Mouse (Mus musculus) neural tube, embryonic 13.5 days (tissue): Measurements from ENCODE around the gene Rd3l. TPM values are rescaled to one million over a fixed set of nuclear protein-coding genes. Genes with fewer than 3 reads are reported as not detected.
"Not testable (repeated sequence)": the region's sequence is repeated elsewhere in the genome, so short reads cannot be mapped to it uniquely, and the experiment has no call there.

Source experiments
- ATAC-seq: fragments of 200-750 bp; cut with Nextera tagmentation; 2 replicates; pipeline ENCODE4 v1.8.0; 2017; ENCODE audit warnings: low read depth, mild to moderate bottlenecking, moderate TSS enrichment, moderate library complexity
- H3K27ac ChIP-seq: fragments of 300-500 bp; sonication (generic); replicated peaks from 2 replicates; pipeline ENCODE4 v1.5.1; 2015; ENCODE audit warnings: moderate library complexity, mild to moderate bottlenecking, inconsistent platforms
- H3K27me3 ChIP-seq: fragments of 300-500 bp; sonication (generic); 2 replicates; pipeline ENCODE4 v1.6.1; 2015; ENCODE audit warnings: mild to moderate bottlenecking, inconsistent platforms
- H3K36me3 ChIP-seq: fragments of 300-500 bp; sonication (generic); 2 replicates; pipeline ENCODE4 v1.6.1; 2015; ENCODE audit warnings: mild to moderate bottlenecking, inconsistent platforms
- H3K4me1 ChIP-seq: fragments of 300-500 bp; sonication (generic); replicated peaks from 2 replicates; pipeline ENCODE4 v1.6.1; 2015; ENCODE audit warnings: inconsistent platforms
- H3K4me2 ChIP-seq: fragments of 300-500 bp; sonication (generic); 2 replicates; pipeline ENCODE4 v1.6.1; 2015; ENCODE audit warnings: inconsistent platforms, mild to moderate bottlenecking, moderate library complexity
- H3K4me3 ChIP-seq: fragments of 300-500 bp; sonication (generic); 2 replicates; pipeline ENCODE4 v1.5.1; 2015; ENCODE audit warnings: mild to moderate bottlenecking, inconsistent platforms
- H3K9ac ChIP-seq: fragments of 300-500 bp; sonication (generic); 2 replicates; pipeline ENCODE4 v1.6.1; 2015; ENCODE audit warnings: moderate library complexity, mild to moderate bottlenecking, inconsistent platforms
- H3K9me3 ChIP-seq: fragments of 300-500 bp; sonication (generic); 2 replicates; pipeline ENCODE4 v1.6.1; 2016; ENCODE audit warnings: inconsistent platforms
- WGBS: fragments of 180-500 bp; shearing (Covaris S2); methylation state at CpG from one replicate; pipeline ENCODE4 v1.1.7; 2015; 5-methylcytosine and 5-hydroxymethylcytosine counted together
- polyA plus RNA-seq: library from polyadenylated mRNA; unstranded; fragments of >200 nt; fragmentation: Nextera tagmentation; extraction: Ambion mirVana; gene quantifications from 2 replicates; pipeline ENCODE4 v1.2.1, GENCODE M21; 2015

Gene Rd3l
- polyA plus RNA-seq, 1 experiment from 2014 or later = not detected

DNA sequence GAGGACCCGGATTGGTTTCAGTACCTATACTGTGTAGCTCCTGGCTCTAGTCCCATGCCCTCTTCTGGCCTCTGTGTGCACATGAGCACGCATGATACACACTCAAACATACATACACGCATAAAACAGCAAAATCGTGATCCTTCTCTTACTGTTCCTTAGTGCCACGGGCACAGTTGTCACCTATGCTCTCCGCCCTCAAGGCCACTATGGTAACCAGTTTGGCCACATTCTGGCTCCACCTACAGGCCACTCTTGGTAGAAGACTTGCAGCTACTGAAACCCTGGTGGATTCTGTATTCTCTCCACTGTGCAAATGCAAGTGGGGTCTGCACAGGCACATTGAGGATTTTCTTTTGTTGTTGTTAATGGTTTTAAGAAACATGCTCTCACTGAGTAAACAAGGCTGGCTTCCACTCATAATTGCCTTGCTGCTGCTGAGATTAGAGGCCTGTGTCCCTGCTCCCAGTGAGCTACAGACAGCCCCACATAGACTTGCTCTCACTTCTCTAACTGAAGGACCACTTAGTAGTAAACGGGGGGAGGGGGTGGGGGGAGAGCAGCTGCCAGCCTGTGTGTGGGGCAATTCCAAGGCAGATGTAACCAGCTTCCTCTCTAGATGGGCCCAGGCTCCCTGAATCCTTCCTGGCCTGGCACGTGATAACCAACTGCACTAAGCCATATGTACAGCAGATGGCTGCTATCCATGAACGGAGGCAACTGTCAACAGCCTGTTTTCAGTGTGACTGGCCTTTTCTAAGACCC is 22.8 kb downstream of the Rd3l start:
- peaks cover 39% of the 10 kb centered on the region for H3K36me3 ChIP-seq
- 44% methylated on average over 9 of the region's 9 CpGs for WGBS
- H3K4me2 ChIP-seq = no peak overlapping the region
- no peaks in the 10 kb centered on the region for H3K4me1 ChIP-seq
- no peak overlapping the region for H3K4me3 ChIP-seq
- peak overlapping the region; percentile 3; the same call in 1 of the 2 replicates for H3K27ac ChIP-seq
- ATAC-seq = peak; percentile 56
- H3K9ac ChIP-seq = no peak overlapping the region
- H3K27me3 ChIP-seq = no peaks in the 10 kb centered on the region
- H3K9me3 ChIP-seq = no peaks in the 10 kb centered on the region

DNA sequence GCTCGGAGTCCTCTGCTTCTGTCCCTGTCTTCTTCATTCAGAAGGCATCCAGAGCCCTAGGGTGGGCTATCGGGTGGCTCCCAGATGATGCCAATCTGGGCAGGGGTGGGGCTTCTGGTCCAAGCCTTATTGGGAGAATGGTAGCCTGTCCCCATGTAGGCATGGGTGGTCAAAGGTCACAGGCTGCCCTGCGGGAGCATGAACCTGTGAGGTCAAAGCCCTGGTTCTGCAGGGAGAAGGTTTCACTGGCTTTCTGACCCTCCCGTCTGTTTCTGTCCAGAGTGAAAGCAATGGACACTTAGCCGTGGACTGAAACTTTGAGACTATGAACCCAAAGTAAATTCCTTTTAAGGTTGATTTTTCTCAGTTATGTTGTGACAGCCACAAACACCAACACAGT is 24.9 kb downstream of the Rd3l start:
- ATAC-seq = no peak
- 79% methylated on average over 5 of the region's 5 CpGs for WGBS
- Histone ChIP-seq H3K4me2 (no peak overlapping the region), H3K9me3 (no peaks in the 10 kb centered on the region), H3K4me1 (peaks cover 8% of the 10 kb centered on the region; the same call in 1 of the 2 replicates), H3K27ac (no peak overlapping the region), H3K36me3 (peaks cover 21% of the 10 kb centered on the region), H3K27me3 (no peaks in the 10 kb centered on the region), H3K4me3 (no peak overlapping the region), H3K9ac (no peak overlapping the region)

DNA sequence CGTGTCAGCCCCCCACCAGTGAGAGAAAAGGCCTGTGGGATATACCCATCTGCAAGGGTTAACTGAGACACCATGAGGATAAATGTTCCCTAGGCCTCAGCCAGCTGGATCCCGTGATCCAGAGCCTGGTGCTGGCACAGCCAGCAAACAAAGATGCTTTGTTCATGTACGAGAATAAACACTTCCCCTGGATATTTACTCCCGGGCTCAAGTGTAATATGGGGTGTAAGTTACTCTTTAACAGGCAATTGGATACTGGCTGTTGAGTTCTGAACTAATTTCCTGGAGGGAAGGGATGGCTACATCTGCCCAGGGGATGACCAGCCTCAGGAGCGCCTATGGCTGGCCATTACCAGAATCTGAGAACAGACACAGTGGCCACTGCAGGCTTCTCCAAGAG is 29.4 kb downstream of the Rd3l start:
- Histone ChIP-seq H3K4me1 (peaks cover 8% of the 10 kb centered on the region; the same call in 1 of the 2 replicates), H3K9ac (no peak overlapping the region), H3K4me2 (no peak overlapping the region), H3K36me3 (no peaks in the 10 kb centered on the region), H3K27ac (no peak overlapping the region), H3K4me3 (no peak overlapping the region), H3K27me3 (no peaks in the 10 kb centered on the region), H3K9me3 (no peaks in the 10 kb centered on the region)
- 45% methylated on average over 5 of the region's 5 CpGs for WGBS
- ATAC-seq = no peak

DNA sequence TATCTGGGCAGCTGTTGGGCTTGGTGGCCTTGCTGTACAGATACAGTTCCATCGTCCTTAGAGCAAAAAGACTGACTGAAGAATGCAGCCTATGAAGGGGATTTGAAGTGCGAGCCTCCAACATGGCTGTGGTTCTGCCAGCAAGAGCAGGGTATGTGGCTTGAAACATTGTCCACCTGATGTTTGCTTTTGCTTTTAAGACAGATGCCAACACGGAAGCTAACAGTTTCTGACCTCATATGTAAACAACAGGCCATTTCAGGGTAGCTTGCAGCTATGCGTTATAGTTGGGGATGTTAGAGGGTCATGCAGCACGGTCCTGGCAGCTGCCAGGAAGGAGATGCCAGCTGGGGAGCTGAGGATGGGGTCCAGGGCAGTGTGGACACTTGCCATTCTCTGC is 30.6 kb downstream of the Rd3l start:
- WGBS = 81% methylated on average over 5 of the region's 5 CpGs
- Histone ChIP-seq H3K9ac (no peak overlapping the region), H3K36me3 (no peaks in the 10 kb centered on the region), H3K4me3 (no peak overlapping the region), H3K4me2 (no peak overlapping the region), H3K27me3 (no peaks in the 10 kb centered on the region), H3K4me1 (peaks cover 8% of the 10 kb centered on the region; the same call in 1 of the 2 replicates), H3K27ac (no peak overlapping the region), H3K9me3 (no peaks in the 10 kb centered on the region)
- no peak for ATAC-seq

DNA sequence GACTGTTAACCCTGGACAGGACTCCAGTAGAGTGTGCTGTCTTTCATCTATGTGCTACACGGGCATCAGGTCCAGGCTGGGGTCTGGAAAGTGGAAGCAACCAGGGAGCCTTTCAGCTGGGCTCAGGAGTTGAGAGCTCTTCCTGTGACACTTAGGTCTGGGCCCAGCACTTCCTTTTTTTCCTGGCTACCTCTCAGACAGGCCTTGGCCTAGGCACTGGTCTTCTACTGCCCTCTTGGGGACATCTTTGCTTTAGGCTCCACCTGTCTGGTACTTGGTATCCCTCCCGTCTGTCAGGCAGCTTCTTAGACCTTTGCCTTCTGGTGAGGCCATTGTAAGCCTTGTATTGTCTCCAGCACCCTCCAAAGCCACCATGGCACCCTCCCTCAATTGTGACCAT is 34.4 kb downstream of the Rd3l start:
- H3K9me3 ChIP-seq = no peaks in the 10 kb centered on the region
- H3K4me1 ChIP-seq = peaks cover 4% of the 10 kb centered on the region; the same call in 1 of the 2 replicates
- no peak overlapping the region for H3K4me3 ChIP-seq
- WGBS = 53% methylated on average over 2 of the region's 2 CpGs
- no peaks in the 10 kb centered on the region for H3K27me3 ChIP-seq
- H3K4me2 ChIP-seq = no peak overlapping the region
- no peak overlapping the region for H3K27ac ChIP-seq
- no peak for ATAC-seq
- no peaks in the 10 kb centered on the region for H3K36me3 ChIP-seq
- H3K9ac ChIP-seq = no peak overlapping the region

DNA sequence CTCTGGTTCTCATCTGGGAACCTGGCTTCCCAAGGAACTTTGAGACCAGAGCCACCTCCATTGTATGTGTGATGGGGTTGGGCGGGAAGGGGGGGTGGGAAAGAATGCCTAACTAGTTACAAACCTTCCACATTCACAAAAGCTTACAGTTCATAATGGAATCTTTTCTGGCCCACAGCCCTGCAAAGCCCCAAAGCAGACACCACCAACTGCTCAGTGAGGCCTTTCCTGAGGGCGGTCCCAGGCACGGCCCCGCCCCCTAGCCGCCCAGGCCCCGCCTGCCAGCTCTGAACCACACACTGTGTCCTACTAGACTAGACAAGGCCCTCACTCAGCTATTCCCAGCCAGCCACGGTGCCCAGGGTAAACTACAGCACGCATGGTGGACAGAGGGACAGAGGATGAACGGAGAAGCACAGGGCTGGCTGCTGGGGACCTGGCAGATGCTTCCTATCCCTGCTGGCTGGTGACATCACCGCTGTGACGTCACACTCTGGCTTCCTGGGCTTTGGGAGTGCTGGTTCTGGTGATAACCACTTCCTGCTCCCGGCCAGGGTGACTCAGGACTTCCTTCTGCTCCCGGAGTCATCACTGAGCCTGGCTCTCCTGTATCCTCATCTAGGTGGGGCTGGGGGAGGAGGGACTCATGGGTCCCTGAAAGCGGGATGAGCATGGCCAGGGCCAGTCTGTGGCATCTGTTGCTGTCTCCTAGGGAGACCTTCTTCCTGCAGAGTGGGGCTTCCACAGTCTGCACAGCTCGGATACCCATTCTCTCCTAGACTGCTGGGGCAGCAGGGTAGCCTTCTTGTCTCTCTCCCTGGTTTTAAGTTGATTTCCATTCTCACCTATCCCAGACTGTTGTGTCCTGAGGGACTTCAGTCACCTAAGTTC is 35.1 kb downstream of the Rd3l start:
- peak overlapping the region; percentile 75; the same call in 1 of the 2 replicates for H3K27ac ChIP-seq
- H3K4me3 ChIP-seq, H3K4me2 ChIP-seq, H3K9ac ChIP-seq, H3K36me3 ChIP-seq, H3K4me1 ChIP-seq, H3K27me3 ChIP-seq, H3K9me3 ChIP-seq: not testable (repeated sequence)
- 68% methylated on average over 12 of the region's 15 CpGs for WGBS
- ATAC-seq = peak; percentile 48; the same call in 1 of the 2 replicates

DNA sequence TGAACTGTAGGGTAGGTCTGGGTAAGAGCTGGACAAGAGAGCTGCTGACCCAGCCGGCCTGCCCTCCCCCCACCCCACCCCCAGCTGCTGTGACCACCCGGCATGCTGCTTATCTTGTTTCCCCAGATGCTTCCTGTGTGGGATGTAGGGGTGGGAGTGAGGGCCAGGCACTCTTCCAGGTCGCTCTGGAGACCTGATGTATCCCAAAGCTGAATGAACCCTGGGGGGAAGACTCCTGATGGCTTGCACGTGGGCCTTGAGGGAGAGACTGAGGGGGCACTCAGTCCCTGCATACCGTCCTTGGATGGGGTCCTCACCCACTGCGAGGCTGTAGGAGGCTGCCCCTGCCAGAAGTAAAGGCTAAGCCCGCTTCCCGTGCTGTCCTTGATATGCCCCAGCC is 36.0 kb downstream of the Rd3l start:
- Histone ChIP-seq H3K9ac (no peak overlapping the region), H3K4me1 (no peaks in the 10 kb centered on the region; the same call in 1 of the 2 replicates), H3K4me2 (no peak overlapping the region), H3K36me3 (no peaks in the 10 kb centered on the region), H3K27me3 (no peaks in the 10 kb centered on the region), H3K27ac (peak overlapping the region; percentile 75; the same call in 1 of the 2 replicates), H3K4me3 (no peak overlapping the region), H3K9me3 (no peaks in the 10 kb centered on the region)
- WGBS = 83% methylated on average over 8 of the region's 8 CpGs
- no peak for ATAC-seq

DNA sequence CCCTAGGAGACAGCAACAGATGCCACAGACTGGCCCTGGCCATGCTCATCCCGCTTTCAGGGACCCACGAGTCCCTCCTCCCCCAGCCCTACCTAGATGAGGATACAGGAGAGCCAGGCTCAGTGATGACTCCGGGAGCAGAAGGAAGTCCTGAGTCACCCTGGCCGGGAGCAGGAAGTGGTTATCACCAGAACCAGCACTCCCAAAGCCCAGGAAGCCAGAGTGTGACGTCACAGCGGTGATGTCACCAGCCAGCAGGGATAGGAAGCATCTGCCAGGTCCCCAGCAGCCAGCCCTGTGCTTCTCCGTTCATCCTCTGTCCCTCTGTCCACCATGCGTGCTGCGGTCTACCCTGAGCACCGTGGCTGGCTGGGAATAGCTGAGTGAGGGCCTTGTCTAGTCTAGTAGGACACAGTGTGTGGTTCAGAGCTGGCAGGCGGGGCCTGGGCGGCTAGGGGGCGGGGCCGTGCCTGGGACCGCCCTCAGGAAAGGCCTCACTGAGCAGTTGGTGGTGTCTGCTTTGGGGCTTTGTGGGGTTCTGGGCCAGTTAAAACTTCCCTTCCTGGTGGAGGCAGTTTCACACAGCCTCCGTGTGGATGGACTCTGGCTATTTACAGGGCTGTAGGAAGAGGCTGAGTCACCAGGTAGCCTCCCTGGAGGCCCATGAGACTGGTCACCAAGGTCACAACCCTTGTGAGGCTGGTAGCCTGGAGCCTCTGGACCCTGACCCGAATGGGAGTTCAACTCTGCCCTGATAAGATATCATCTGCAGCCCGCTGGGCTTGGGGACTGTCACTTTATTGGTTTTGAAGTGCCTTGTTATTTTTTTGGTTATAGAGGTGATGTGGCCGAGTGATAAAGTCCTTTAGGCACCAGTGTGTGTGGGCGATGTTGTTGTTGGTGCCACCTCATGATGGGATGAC is 36.8 kb downstream of the Rd3l start:
- peak overlapping the region; percentile 59; the same call in 1 of the 2 replicates for H3K27ac ChIP-seq
- H3K4me3 ChIP-seq, H3K36me3 ChIP-seq, H3K27me3 ChIP-seq, H3K9me3 ChIP-seq, H3K9ac ChIP-seq, H3K4me1 ChIP-seq, H3K4me2 ChIP-seq: not testable (repeated sequence)
- ATAC-seq = peak; percentile 37; the same call in 1 of the 2 replicates
- 72% methylated on average over 18 of the region's 20 CpGs for WGBS

DNA sequence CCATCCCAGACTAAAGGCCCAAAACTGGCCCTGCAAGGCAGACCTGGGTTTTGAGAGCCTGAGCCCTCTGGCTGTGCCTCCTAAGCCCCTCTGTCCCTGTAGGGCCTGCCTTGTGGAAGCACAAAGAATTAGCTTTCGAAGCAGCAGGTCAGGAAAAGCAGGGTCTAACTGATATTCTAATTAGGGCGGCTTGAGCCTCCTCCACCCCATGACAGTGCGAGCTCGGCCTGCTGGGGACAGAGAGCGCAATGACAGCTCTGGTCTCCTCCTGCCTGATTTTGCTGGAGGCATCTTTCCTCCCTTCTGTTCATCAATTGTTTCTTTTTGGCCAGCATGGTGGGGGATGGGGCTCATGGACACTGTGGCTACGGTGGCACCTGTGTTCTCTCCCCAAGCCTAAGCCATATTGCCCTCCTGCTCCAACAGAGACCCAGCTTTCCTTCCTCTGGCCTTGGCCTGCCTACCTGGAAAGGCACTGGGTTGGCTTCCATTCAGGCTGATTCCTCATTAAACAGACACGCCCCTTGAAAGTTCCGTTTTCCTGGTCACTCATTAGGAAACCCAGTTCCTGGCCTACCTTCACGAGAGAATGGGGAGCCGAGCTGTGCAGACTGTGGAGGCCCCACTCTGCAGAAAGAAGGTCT is 37.6 kb downstream of the Rd3l start:
- H3K9me3 ChIP-seq = no peaks in the 10 kb centered on the region
- 74% methylated on average over 10 of the region's 10 CpGs for WGBS
- H3K4me1 ChIP-seq = no peaks in the 10 kb centered on the region; the same call in 1 of the 2 replicates
- no peak overlapping the region for H3K27ac ChIP-seq
- no peaks in the 10 kb centered on the region for H3K27me3 ChIP-seq
- ATAC-seq = no peak
- no peak overlapping the region for H3K4me3 ChIP-seq
- H3K9ac ChIP-seq = no peak overlapping the region
- H3K36me3 ChIP-seq = no peaks in the 10 kb centered on the region
- no peak overlapping the region for H3K4me2 ChIP-seq

DNA sequence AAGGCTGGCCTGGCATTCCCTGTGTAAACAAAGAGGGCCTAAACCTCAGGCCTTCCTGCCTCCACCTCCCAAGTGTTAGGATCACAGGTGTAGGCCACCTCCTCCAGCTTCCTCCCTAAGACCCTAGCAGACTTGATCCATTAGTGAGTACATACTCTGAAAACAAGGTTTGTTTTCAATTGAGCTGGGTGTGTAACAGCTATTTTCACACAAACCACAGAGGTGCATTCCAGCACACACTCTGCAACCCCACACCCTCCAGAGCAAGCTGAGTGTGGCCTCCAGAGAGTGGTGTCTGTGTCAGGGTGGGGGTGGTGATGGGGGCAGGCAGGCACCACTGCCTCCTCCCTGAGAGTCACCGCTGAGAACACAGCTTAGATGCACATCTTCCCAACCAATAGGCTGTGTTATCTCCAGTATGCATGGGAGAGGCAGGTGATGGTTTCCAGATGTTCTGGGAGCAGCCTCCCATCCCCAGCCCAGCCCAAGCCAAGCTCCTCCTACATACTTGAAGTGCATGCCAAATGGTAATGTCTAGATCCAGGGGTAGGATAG is 42.4 kb downstream of the Rd3l start:
- H3K4me2 ChIP-seq = no peak overlapping the region
- 78% methylated on average over 1 of the region's 1 CpGs for WGBS
- no peaks in the 10 kb centered on the region for H3K9me3 ChIP-seq

More for the DNA sequence above, 42.4 kb downstream of the Rd3l start:
- H3K4me3 ChIP-seq = no peak overlapping the region
- ATAC-seq = no peak
- no peaks in the 10 kb centered on the region for H3K27me3 ChIP-seq
- no peak overlapping the region for H3K9ac ChIP-seq
- peaks cover 21% of the 10 kb centered on the region for H3K4me1 ChIP-seq
- peak overlapping the region; percentile 23; the same call in 1 of the 2 replicates for H3K27ac ChIP-seq
- H3K36me3 ChIP-seq = no peaks in the 10 kb centered on the region
